Mouse (Mus musculus) frontal cortex, postnatal 25 days (tissue): ENCODE measurements at regions not wholly inside any gene's neighbourhood (a gene's known extent, or its start where the extent isn't known, plus 50 kb on each side); places are given as distances from the start of the nearest gene placed in this dataset.

Experiments used
- DNase-seq, 2 experiments: peaks; one replicate each; pipeline ENCODE4 v3.0.0; 2022; ENCODE audit warnings: low spot score in 2 of 2

DNA sequence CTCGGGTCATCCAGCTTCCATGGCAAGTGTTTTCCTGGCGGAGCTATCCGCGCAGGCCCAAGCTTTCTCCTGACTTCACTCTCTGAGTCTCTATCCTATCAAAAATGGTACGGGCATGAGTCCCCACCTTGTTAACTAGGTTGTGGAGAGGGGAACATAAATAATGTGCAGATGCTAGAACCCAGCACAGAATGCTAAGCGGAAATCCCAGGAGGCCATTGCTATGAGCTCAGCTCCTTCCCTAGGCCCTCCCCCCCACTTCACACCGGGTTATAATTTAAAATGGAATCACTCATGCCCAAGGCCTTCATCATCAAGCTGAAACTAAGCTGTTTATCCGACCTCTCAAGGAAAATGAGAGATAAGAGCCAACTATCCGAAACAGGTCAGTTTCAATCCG is 60.4 kb upstream of the Cd83 start:
- no peak for DNase-seq

DNA sequence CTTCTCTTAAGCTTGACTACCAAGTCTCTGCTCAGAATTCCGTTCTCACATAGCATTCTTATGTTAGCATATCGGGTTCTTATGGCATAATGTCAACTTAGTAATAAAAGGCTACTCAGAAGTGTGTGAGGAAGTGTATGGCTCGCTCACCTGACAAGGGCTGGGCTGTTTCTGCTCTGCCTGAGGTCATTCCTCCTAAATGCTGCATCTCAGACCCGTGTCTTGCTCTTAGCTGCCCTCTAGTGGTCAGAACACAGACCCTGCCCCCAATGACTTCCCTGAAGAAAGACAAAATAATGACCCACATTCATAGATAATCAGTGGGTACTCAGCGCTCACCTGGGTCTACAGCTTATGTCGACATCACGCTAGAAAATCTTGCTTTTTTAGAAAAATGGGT is 58.9 kb upstream of the Cd83 start:
- peak; percentile 39 to 47 for DNase-seq

DNA sequence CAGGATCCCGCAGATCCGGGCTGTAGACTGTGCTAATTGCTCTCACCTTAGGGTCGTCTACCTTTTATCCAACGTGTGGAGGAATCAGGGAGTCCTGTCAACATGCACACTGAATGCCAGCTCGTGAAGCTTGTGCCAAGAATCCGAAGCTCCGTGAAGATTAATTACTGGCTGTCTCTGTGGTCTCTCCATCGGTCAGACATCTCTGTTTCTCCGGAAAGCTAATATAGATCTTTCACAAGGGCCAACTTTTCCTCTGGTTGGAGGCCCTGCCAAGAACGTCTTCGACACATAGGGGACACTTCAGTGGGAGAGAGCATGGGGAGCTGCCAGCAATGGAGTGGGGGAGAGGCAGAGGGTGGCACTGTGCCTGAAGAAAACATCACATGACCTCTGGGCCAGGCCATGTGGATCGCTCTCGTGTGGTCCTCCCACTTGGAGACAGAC is 57.7 kb upstream of the Cd83 start:
- DNase-seq = no peak

DNA sequence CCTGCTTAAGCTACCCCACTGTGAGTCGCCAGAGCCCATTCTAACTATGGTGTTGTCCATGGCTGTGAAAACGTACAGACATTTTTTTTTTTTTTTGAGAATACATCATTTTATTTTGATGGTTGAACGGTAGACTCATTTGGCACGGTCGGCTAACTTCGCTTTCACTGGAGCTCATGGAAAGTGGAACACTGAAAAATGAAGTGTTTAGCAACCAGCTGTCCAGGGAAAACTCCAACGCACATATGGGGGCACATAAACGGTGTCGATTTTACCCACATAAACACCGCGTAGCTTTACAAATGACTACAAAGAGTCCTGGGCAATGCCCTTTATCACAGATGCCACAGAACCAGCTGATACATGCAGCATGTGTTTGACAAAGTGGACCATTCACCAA is 55.0 kb upstream of the Cd83 start:
- no peak for DNase-seq

DNA sequence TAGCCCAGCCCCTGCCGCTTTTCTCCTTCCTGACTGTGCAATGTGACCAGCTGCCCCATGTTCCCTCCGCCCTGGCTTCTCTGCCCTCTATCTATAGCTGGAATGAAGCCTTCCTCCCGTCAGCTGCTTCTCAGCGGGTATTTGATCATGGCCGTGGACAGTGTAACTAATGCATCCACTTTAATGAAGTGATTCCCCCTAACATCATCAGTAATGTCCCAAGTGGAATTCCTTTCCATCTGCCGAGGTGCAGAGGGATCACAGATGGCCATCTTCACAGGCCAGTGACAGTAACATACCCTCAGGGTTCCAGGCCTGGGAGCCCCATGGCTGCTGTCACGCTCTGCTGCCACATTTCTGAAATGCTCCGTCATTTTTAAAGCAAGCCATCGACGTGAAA is 51.5 kb upstream of the Cd83 start:
- DNase-seq = no peak

GRCm38 (mm10) chr13:43734641-43735040 is 49.9 kb upstream of the Cd83 start:
- DNase-seq = no peak
